Mouse (Mus musculus): ENCODE data around the gene Cchcr1.

- TF ChIP-seq GATA1 (IDR thresholded peaks at IDR 0.05; ENCODE audit: borderline replicate concordance, low read length) (no peak), CTCF (IDR thresholded peaks at IDR 0.05; ENCODE audit: low read depth, low read length) (no peak), TAL1 (conservative IDR thresholded peaks at IDR 0.05; ENCODE audit: low read depth, low read length) (no peak), POLR2AphosphoS5 (IDR thresholded peaks at IDR 0.05; ENCODE audit: insufficient replicate concordance, low read depth, low read length) (no peak), GATA2 (IDR thresholded peaks at IDR 0.05; ENCODE audit: borderline replicate concordance, low read depth, low read length) (no peak)
These were observed 19.8 kb upstream of the Cchcr1 start for GRCm38 (mm10) chr17:35497124-35497523.
